Mouse (Mus musculus): Measurements from ENCODE around the gene Cldn34c3. TPM values are rescaled to one million over a fixed set of nuclear protein-coding genes. Genes with fewer than 3 reads are reported as not detected.

Cldn34c3 gene
- not detected in 2 replicates for polyA plus RNA-seq (2012; rRNA removed)

DNA sequence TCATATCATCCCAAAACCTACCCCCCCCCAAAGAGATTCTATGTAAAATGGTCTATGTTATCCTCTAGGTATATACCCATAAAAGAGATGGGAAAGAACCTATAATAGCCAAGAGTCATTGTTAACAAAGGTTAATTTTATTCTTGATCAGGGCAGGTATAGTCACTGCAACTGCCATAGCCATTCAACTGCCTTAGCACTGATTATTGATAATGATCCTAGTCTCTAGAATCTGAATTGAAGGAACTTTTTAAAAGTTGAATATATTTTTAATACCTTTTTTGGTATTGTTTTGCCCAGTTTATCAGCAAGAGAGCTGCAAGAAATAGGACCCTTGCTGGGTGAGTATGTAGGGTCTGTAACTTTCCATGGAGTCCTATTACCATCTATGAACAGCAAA, at the start of gene Cldn34c3:
Gene Cldn34c3 (plus strand): TSS at position 301 of the 400 bp plus-strand sequence.

Other genes starting within 250 kb of the Cldn34c3 start
- gene Cldn34c2, start 212.0 kb upstream of the Cldn34c3 start, polyA plus RNA-seq (2012; rRNA removed): not detected in 2 replicates
- not detected in 2 replicates for gene Gm17467, start 88.9 kb upstream of the Cldn34c3 start, polyA plus RNA-seq (2012; rRNA removed)

All from central nervous system, embryonic 18 days (tissue).